Mouse (Mus musculus) retina, postnatal 1 day (tissue): ENCODE measurements around the gene Map2k5.

Experiments
- DNase-seq: peaks from one replicate; pipeline ENCODE4 v3.0.0-alpha.2; 2012

Map2k5 gene

DNA sequence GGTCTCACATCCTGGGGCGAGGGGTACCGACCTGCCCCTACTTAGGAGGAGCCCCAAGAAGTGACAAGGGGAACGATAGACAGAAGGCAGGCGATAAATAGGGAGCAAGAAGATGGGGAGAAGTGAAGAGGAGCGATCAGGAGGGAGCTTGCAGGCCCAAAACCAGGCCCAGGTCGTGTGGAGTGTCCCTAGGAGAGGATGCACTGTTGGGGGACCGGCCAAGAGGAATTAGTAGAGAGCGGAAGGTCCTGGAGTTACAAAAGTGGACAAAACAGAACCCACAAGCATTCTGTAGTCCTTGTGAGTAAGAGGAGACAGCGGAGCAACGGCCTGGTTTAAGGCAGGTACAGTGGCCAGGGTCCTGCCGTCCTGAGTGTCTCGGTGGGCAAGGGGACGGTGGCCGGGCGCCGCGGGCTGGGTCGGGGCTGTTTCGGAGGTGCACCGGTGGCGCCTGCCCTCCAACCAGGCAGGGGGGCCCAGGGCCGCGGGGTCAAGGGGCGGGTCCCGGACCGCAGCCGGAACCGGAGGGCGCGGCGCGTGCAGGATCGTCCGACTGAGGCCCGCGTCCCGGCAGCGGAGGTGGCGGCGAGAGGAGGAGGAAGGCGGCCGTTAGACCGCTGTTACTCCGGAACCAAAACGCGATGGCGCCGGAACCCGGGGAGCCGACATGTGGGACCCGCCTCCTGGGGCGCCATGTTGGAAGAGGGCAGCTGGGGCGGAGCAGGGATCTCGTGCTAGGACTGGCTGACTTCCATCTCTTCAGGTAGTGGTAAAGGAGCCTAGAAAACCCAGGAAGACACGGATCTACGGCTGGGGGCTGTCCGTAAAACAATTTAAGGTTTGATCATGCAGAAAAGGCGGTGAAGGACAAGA, at the start of gene Map2k5:
Gene Map2k5, minus strand, starts transcription at position 633 of the 873 bp plus-strand sequence.
- peak; percentile 94 for DNase-seq

DNA sequence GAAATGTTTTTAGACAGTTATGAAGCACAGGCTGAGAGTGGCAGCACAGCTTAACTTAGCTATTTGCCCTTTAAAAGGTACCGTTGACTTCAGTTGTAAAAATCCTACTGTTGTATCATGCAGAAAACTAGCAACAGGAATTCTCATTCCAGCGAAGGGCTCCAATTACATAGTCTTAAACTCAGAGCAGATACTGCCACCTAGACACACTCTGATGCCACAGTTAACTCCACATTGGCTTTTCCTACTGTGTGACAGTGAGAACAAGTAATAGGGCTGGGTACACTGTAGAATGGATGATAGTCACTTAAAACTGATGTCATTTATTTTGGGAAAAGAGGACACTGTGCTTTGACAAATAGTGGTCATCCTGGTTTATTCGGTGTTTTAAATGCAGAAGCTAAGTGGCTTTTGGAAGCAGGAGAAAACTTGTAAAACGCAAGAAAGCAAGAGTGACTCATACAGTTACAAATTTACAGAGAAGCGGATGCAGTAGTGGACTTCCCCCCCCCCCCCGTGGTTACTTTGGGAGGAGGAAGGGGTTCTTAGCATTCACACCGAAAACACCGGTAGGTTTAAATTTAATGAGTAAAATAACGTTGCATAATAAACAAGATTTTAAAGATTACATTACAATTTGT, 43.5 kb upstream of the Map2k5 start:
- DNase-seq: no peak

GRCm38 (mm10) chr9:63420396-63420795, 42.7 kb upstream of the Map2k5 start:
- DNase-seq: peak; percentile 61

DNA sequence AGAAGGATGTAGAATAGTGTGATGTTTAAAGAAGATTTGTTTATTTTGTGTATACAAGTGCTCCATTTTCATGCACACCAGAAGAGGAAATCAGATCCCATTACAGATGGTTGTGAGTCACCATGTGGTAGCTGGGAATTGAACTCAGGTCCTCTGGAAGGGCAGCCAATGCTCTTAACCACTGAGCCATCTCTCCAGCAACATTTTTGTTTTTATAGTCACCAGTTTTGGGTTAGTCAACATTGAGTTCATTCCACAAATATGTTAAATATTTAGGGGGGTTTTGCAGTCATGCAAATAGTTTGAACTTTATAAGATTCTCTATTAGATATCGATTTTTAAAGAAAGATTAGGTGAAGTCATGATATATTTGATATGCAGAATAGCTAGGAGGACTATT, 22.5 kb upstream of the Map2k5 start:
- DNase-seq: no peak

GRCm38 (mm10) chr9:63399463-63399815, 21.7 kb upstream of the Map2k5 start:
- no peak for DNase-seq

GRCm38 (mm10) chr9:63398611-63399462, 21.1 kb upstream of the Map2k5 start, which contains the start of gene 2300009A05Rik:
TSS of gene 2300009A05Rik (minus strand) at chr9:63399246.
- DNase-seq: peak; percentile 95

- no peak for DNase-seq
These were observed 17.9 kb upstream of the Map2k5 start for GRCm38 (mm10) chr9:63395612-63396011.

- DNase-seq: no peak
These were observed 13.6 kb upstream of the Map2k5 start for GRCm38 (mm10) chr9:63391307-63391706.

- DNase-seq: no peak
These were observed 5.1 kb upstream of the Map2k5 start for GRCm38 (mm10) chr9:63382761-63383160.

DNA sequence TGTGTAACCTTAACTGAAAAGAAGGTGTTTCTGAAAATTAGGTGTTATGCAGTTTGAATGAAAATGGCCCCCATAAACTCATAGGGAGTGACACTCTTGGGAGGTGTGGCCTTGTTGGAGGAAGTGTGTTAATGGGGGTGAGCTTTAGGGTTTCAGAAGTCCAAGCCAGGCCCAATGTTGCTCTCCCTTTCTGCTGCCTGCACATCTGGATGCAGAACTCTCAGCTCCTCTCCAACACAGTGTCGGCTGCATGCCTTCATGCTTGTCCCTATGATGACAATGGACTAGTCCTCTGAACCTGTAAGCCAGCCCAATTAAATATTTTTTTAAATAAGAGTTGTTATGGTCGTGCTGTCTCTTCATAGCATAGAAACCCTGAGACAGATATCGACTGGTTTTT, 2.6 kb upstream of the Map2k5 start:
- no peak for DNase-seq

DNA sequence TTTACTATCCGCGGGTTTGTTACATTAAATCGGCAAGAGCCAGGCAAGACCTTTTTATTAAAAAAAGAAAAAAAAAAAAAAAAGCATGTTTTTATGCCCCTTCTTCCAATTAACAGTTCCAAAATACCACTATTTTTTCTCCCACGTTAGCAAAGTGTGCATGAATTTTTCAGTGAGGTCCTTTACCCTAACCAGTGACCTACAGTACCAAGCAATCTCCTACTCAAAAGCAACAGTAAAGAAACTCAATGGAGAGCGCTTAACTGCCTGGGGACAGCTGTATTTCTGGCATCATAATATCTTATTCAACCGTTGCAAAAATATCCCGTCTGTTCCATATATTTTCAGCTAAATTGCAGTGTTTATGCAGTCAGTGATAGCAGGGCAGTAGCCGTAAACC, 472 bp upstream of the Map2k5 start:
- DNase-seq: no peak

DNA sequence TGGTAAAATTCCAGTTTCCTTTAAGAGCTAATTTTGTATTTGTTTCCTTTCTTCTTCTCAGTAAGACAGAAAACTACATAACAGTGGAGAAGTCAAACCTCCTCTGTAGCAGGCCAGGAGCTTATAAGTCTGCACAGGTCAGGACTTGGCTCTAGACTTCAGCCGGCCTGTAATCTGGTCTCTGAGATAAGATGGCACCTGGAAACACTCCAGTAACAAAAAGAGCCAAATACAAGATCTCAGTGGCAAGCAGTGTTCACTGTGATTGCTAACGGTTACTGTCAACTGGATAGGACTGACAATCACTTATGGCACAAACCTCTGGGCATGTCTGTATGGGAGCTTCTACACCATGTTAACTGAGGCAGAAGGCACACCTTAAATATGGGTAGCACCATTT, 4.4 kb downstream of the Map2k5 start:
- no peak for DNase-seq

- peak; percentile 11 for DNase-seq
These were observed 5.2 kb downstream of the Map2k5 start for GRCm38 (mm10) chr9:63372541-63372940.

- DNase-seq: peak; percentile 15
These were observed 17.3 kb downstream of the Map2k5 start for GRCm38 (mm10) chr9:63360410-63360809.

GRCm38 (mm10) chr9:63359016-63359415, 18.7 kb downstream of the Map2k5 start:
- no peak for DNase-seq

DNA sequence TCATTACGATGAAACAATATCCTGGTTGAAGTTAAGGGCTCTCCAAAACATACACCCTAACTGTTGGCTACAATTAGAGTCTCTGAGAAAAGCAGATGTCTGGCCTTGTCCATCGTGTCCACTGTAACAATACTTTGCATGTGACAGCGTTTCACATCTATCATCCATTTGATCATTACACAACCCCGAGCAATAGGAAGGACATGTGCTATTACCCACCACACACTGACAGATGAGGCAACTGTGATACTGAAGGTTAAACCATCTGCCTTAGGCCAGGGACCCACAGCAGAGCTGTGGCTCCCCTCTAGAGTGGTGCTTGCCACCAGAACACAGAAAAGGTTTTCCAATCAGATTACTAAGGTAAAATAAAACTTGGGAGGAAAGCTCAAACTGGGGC, 21.0 kb downstream of the Map2k5 start:
- DNase-seq: no peak

DNA sequence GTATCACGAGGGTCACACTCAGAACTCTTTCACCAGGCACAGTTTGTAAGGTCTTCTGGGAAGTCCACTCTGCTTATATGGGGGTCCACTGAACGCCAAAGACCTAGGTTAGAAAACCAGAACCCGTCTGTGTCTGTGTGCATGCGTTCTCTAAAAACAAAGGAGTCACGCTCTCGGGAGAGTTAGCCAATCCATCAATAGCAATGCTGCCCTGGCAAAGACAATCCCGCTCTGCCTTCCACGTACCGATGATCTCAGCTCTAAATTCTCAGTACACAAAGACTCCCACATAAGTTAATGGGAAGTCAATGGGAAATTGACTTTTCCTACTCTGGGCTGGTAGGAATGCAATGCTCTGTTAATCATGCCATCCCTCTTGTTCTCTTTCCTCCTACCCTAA, 21.4 kb downstream of the Map2k5 start:
- DNase-seq: no peak

DNA sequence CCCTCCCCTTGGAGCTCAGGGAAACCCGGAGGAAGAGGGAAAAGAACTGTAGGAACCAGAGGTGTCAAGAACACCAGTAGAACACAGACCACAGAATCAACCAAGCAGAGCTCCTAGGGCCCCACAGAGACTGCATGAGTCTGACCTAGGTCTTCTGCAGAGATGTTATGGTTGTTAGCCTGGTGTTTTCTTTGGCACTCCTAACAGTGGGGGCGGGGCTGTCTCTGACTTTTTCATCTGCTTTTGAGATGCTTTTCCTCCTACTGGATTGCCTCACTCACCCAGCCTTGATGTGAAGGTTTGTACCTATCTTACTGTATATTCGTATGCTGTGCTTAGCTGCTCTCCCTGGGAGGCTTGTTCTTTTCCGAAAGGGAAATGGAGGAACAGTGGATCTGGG, 23.5 kb downstream of the Map2k5 start:
- DNase-seq: no peak

GRCm38 (mm10) chr9:63350030-63350429, 27.7 kb downstream of the Map2k5 start:
- DNase-seq: no peak

- no peak for DNase-seq
These were observed 28.5 kb downstream of the Map2k5 start for GRCm38 (mm10) chr9:63349241-63349640.

DNA sequence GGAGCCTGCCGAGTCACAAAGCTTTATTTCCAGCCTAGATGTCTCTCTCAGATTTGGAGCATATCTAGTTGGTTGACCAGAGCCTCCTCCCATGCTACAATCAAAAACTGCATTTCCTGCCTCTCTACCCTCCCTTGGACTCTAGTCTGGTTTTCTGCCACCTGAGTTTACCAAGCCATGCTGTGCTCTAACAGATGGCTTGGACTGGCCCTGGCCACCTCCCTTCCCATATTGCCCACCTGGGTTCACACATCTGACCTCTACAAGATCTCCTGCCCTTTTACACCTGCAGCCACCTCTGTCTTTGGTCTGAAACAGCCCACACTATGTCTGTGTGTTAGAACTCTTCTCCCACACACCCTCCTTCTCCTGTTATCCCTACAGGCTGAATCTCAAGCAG, 29.6 kb downstream of the Map2k5 start:
- DNase-seq: no peak

- no peak for DNase-seq
These were observed 31.7 kb downstream of the Map2k5 start for GRCm38 (mm10) chr9:63346029-63346428.

- DNase-seq: no peak
These were observed 35.9 kb downstream of the Map2k5 start for GRCm38 (mm10) chr9:63341761-63342160.
